Mouse (Mus musculus): ENCODE data around the gene Nrxn1. TPM values are rescaled to one million over a fixed set of nuclear protein-coding genes. Genes with fewer than 3 reads are reported as not detected.

Nrxn1 gene
- polyA plus RNA-seq, 1 experiment from 2014 or later: 41.7 TPM

- H3K36me3 ChIP-seq (replicated peaks): no peaks in the 10 kb centered on the region
- no peaks in the 10 kb centered on the region for H3K9me3 ChIP-seq
- H3K4me3 ChIP-seq (replicated peaks): no peak overlapping the region
- no peak for ATAC-seq (ENCODE audit: low FRiP score)
- H3K4me1 ChIP-seq: no peaks in the 10 kb centered on the region
- no peak overlapping the region for H3K4me2 ChIP-seq
- H3K9ac ChIP-seq: no peak overlapping the region
- H3K27me3 ChIP-seq: no peaks in the 10 kb centered on the region
- no peak overlapping the region for H3K27ac ChIP-seq
Measured at GRCm38 (mm10) chr17:90479531-90480250, 613.2 kb downstream of the Nrxn1 start.

- Histone ChIP-seq H3K36me3 (replicated peaks) (no peaks in the 10 kb centered on the region), H3K4me2 (peak overlapping the region; percentile 95), H3K4me1 (peaks cover 14% of the 10 kb centered on the region), H3K27me3 (peaks cover 31% of the 10 kb centered on the region), H3K4me3 (replicated peaks) (no peak overlapping the region), H3K27ac (no peak overlapping the region), H3K9me3 (no peaks in the 10 kb centered on the region), H3K9ac (no peak overlapping the region)
- ATAC-seq (ENCODE audit: low FRiP score): no peak
- WGBS: 26% methylated on average over 5 of the region's 5 CpGs
Measured at GRCm38 (mm10) chr17:90456748-90457147, 636.1 kb downstream of the Nrxn1 start.

DNA sequence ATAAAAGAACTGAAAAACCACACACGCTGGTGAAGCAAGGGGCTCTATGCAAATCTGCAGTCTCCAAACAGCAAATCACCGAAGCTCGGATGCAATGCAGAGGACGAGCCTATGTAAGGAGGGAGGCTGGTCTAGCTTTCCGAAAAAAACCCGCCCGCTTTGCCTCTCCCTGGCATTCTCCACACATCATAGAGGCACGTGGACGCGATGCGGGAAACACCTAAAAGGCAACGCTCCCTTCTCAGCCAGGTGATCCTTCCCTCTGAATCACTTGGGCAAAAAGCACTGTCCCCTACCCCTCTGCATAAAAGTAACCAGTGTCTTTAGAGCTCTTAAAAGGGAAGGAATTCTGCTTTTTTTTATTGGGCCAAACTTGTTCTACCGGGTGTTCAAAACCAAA lies 637.0 kb downstream of the Nrxn1 start:
- Histone ChIP-seq H3K4me1 (peaks cover 14% of the 10 kb centered on the region), H3K27ac (no peak overlapping the region), H3K9me3 (no peaks in the 10 kb centered on the region), H3K9ac (peak overlapping the region; percentile 82; the same call in 1 of the 2 replicates), H3K27me3 (peaks cover 31% of the 10 kb centered on the region), H3K36me3 (replicated peaks) (no peaks in the 10 kb centered on the region), H3K4me2 (peak overlapping the region; percentile 95), H3K4me3 (replicated peaks) (peak overlapping the region; percentile 68)
- ATAC-seq (ENCODE audit: low FRiP score): peak; percentile 53; the same call in 1 of the 2 replicates
- WGBS: under 1% methylated on average over 13 of the region's 13 CpGs

DNA sequence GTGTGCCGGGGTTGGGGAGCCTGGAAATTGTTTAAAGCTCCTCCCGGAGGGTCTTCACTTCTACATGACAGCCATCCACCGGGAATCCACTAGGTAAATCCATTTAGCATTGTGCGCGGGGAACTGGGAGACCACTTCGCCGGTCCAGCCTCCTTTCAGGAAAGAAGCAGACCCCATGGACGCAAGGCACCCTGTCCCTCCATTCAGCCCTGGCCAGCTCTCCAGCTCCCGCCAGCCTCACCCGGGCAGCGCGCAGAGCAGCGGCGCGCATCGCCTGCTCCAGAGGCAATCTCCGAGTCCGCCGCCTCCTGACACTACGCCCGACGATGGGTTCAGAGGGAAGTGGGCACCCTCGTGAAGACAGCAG lies 637.5 kb downstream of the Nrxn1 start:
- WGBS: under 1% methylated on average over 23 of the region's 23 CpGs
- Histone ChIP-seq H3K27me3 (peaks cover 31% of the 10 kb centered on the region), H3K4me3 (replicated peaks) (peak overlapping the region; percentile 68), H3K36me3 (replicated peaks) (no peaks in the 10 kb centered on the region), H3K27ac (peak overlapping the region; percentile 68), H3K9ac (peak overlapping the region; percentile 82), H3K9me3 (no peaks in the 10 kb centered on the region), H3K4me1 (peaks cover 14% of the 10 kb centered on the region), H3K4me2 (peak overlapping the region; percentile 95)
- ATAC-seq (ENCODE audit: low FRiP score): peak; percentile 76

DNA sequence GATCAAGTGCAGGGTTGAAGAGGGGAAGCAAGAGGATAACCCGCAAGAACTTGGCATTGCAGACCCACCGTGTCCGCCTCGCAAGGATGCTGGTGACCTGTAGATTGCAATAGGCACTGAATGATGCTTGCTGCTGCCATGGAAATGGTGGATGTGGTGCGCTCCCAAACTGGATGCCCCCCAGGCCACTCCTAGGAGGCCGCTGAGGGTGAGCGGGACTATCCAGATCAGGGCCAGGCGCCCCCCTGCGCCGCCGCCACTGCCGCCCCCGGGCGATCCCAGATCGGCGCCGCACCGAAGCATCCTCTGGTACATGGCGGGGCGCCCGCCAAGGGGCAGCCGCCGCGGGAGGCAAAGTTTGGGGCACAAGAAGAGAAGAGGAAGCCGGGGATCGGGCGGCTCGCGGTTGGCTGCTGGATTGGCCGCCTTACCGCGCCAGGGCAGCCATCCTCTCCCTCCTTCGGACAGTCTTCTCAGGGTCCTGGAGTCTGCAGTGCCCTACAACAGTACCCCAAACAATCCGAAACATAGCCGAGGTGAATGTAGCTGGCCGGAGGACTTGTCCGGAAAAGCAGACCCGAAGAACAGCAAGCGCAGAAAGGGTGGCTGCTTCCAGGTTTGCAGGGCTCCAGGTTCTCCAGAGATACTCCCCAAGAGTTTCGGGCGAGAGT lies 638.0 kb downstream of the Nrxn1 start:
- Histone ChIP-seq H3K27ac (peak overlapping the region; percentile 68), H3K9me3 (no peaks in the 10 kb centered on the region), H3K4me3 (replicated peaks) (peak overlapping the region; percentile 68), H3K27me3 (peaks cover 31% of the 10 kb centered on the region), H3K4me2 (peak overlapping the region; percentile 95), H3K9ac (peak overlapping the region; percentile 82), H3K4me1 (peaks cover 14% of the 10 kb centered on the region), H3K36me3 (replicated peaks) (no peaks in the 10 kb centered on the region)
- peak; percentile 52 for ATAC-seq (ENCODE audit: low FRiP score)
- WGBS: under 1% methylated on average over 41 of the region's 41 CpGs

DNA sequence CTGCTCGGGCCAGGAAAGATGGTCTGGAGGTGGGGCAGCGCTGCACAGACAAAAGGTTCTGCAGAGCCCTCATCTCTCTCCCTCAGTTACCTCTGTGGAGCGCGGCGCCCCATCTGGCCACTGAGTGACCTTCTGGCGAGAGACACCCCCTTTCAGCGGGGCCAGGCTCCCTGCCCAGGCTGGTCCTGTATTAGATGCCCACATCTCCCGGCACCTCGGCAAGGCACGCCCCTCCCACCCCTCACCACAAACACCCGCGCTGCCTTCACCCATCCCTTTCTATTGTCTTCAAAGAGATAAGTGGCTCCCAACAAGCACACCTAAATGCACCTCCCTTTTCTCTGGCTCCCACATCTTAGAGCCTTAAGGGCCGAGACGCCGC lies 638.5 kb downstream of the Nrxn1 start:
- H3K4me1 ChIP-seq: peaks cover 14% of the 10 kb centered on the region
- H3K27me3 ChIP-seq: peaks cover 31% of the 10 kb centered on the region
- H3K36me3 ChIP-seq (replicated peaks): no peaks in the 10 kb centered on the region
- peak overlapping the region; percentile 95 for H3K4me2 ChIP-seq
- no peaks in the 10 kb centered on the region for H3K9me3 ChIP-seq
- H3K27ac ChIP-seq: peak overlapping the region; percentile 68
- ATAC-seq (ENCODE audit: low FRiP score): peak; percentile 46
- H3K9ac ChIP-seq: peak overlapping the region; percentile 82
- H3K4me3 ChIP-seq (replicated peaks): peak overlapping the region; percentile 68
- 1% methylated on average over 15 of the region's 15 CpGs for WGBS

DNA sequence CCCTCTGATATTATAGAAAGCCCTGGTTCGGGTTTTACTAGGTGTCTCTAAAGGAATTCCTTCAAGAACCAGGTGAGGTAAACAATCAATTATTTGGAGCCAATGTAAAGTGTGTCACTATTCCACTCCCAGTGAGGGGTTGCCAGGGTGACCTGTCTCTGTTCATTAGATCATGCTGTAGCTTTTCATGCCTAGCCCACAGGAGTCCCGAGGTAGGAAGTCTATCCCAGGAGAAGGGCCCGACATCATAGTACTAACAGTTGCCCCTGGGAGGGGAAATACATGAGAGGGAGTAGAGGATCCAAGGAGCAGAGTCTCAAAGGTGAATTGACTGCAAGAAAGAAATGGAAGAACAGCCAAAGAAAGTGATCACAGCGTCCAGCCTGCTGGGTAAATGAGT lies 639.6 kb downstream of the Nrxn1 start:
- no peak for ATAC-seq (ENCODE audit: low FRiP score)
- peaks cover 14% of the 10 kb centered on the region for H3K4me1 ChIP-seq
- H3K27me3 ChIP-seq: peaks cover 31% of the 10 kb centered on the region
- peak overlapping the region; percentile 1; the same call in 1 of the 2 replicates for H3K4me3 ChIP-seq (replicated peaks)
- H3K27ac ChIP-seq: no peak overlapping the region
- WGBS: 41% methylated on average over 4 of the region's 4 CpGs
- H3K9ac ChIP-seq: no peak overlapping the region
- no peaks in the 10 kb centered on the region for H3K9me3 ChIP-seq
- peak overlapping the region; percentile 95 for H3K4me2 ChIP-seq
- no peaks in the 10 kb centered on the region for H3K36me3 ChIP-seq (replicated peaks)

- no peaks in the 10 kb centered on the region for H3K36me3 ChIP-seq (replicated peaks)
- no peak overlapping the region for H3K27ac ChIP-seq
- H3K4me3 ChIP-seq (replicated peaks): 0 out of 2 replicates have a peak overlapping the region, but pooled peaks have one; percentile 4
- H3K4me1 ChIP-seq: peaks cover 14% of the 10 kb centered on the region
- no peak for ATAC-seq (ENCODE audit: low FRiP score)
- H3K27me3 ChIP-seq: peaks cover 30% of the 10 kb centered on the region
- H3K4me2 ChIP-seq: peak overlapping the region; percentile 95
- 72% methylated on average over 2 of the region's 2 CpGs for WGBS
- H3K9me3 ChIP-seq: no peaks in the 10 kb centered on the region
- H3K9ac ChIP-seq: no peak overlapping the region
Measured at GRCm38 (mm10) chr17:90452770-90453169, 640.1 kb downstream of the Nrxn1 start.

DNA sequence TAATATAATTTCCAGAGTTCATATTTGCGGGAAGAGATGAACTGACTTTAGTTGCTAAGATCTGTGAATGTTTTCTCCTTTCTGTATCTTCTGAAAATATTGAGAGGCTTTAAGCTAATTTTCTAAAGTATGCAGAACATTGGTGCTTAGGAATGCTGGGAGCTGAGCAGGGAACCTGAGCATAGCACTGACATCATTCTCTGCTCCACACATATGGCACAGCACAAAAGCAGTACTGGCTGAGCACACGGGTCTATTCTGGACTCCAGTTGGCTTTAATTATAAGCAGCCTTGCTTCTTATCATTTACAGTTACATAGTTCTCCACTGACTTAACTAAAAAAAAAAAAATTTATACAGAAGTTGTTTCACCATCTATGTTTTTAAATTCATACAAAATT lies 641.5 kb downstream of the Nrxn1 start:
- ATAC-seq (ENCODE audit: low FRiP score): no peak
- H3K4me1 ChIP-seq: peaks cover 12% of the 10 kb centered on the region
- H3K27me3 ChIP-seq: peaks cover 22% of the 10 kb centered on the region
- H3K4me3 ChIP-seq (replicated peaks): no peak overlapping the region
- no peaks in the 10 kb centered on the region for H3K9me3 ChIP-seq
- H3K36me3 ChIP-seq (replicated peaks): no peaks in the 10 kb centered on the region
- no peak overlapping the region for H3K4me2 ChIP-seq
- WGBS: 74% methylated on average over 2 of the region's 2 CpGs
- no peak overlapping the region for H3K27ac ChIP-seq
- no peak overlapping the region for H3K9ac ChIP-seq

DNA sequence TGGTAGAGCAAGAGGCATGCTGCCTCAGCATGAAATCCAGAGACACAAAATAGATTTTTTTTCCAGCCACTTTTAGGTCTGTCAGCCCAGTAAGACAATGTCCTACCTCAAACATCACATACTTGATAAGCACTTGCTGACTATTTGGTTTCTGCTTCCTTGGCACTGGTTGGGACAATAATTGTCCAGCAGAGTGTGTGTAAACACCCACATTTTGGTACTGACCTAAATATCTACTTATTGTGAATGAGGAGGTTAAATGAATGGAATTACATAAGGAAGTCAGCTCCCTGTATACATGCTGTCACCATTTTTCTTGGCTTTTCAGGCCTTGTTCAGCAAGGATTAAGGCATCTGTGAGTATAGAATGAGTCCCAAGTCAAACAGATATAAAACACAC lies 649.8 kb downstream of the Nrxn1 start:
- ATAC-seq (ENCODE audit: low FRiP score): no peak
- no peak overlapping the region for H3K4me2 ChIP-seq

GRCm38 (mm10) chr17:90435836-90436235 lies 657.0 kb downstream of the Nrxn1 start:
- H3K4me2 ChIP-seq: no peak overlapping the region
- H3K4me3 ChIP-seq (replicated peaks): no peak overlapping the region
- no peaks in the 10 kb centered on the region for H3K4me1 ChIP-seq
- H3K27me3 ChIP-seq: no peaks in the 10 kb centered on the region
- H3K27ac ChIP-seq: no peak overlapping the region
- H3K9ac ChIP-seq: no peak overlapping the region
- no peaks in the 10 kb centered on the region for H3K9me3 ChIP-seq
- ATAC-seq (ENCODE audit: low FRiP score): no peak
- no peaks in the 10 kb centered on the region for H3K36me3 ChIP-seq (replicated peaks)

More for the DNA sequence above, 649.8 kb downstream of the Nrxn1 start:
- Histone ChIP-seq H3K4me3 (replicated peaks) (no peak overlapping the region), H3K36me3 (replicated peaks) (no peaks in the 10 kb centered on the region), H3K4me1 (no peaks in the 10 kb centered on the region), H3K27me3 (no peaks in the 10 kb centered on the region), H3K9me3 (no peaks in the 10 kb centered on the region), H3K9ac (no peak overlapping the region), H3K27ac (no peak overlapping the region)

GRCm38 (mm10) chr17:90435371-90435770 lies 657.5 kb downstream of the Nrxn1 start:
- H3K9ac ChIP-seq: no peak overlapping the region
- no peak overlapping the region for H3K4me2 ChIP-seq
- ATAC-seq (ENCODE audit: low FRiP score): no peak
- no peak overlapping the region for H3K27ac ChIP-seq
- H3K4me1 ChIP-seq: no peaks in the 10 kb centered on the region
- 88% methylated on average over 2 of the region's 2 CpGs for WGBS
- H3K36me3 ChIP-seq (replicated peaks): no peaks in the 10 kb centered on the region
- H3K9me3 ChIP-seq: no peaks in the 10 kb centered on the region
- H3K27me3 ChIP-seq: no peaks in the 10 kb centered on the region
- no peak overlapping the region for H3K4me3 ChIP-seq (replicated peaks)

- no peak for ATAC-seq (ENCODE audit: low FRiP score)
- H3K9ac ChIP-seq: no peak overlapping the region
Measured at GRCm38 (mm10) chr17:90430211-90430610, 662.7 kb downstream of the Nrxn1 start.

More at GRCm38 (mm10) chr17:90430211-90430610, 662.7 kb downstream of the Nrxn1 start:
- H3K27me3 ChIP-seq: no peaks in the 10 kb centered on the region
- H3K9me3 ChIP-seq: no peaks in the 10 kb centered on the region
- WGBS: 84% methylated on average over 1 of the region's 1 CpGs
- no peak overlapping the region for H3K4me3 ChIP-seq (replicated peaks)
- no peaks in the 10 kb centered on the region for H3K36me3 ChIP-seq (replicated peaks)
- no peaks in the 10 kb centered on the region for H3K4me1 ChIP-seq
- no peak overlapping the region for H3K4me2 ChIP-seq
- H3K27ac ChIP-seq: no peak overlapping the region

Data from forebrain, embryonic 12.5 days (tissue).